Mouse (Mus musculus): ENCODE data around the gene Wdr62. TPM values are rescaled to one million over a fixed set of nuclear protein-coding genes. Genes with fewer than 3 reads are reported as not detected.
A peak's percentile ranks its signal among the peaks of the same experiment; 100 is the strongest.

Gene Wdr62
- total and polyA plus RNA-seq, 2 experiments from 2014 or later: 4.0 to 7.0 TPM

- Histone ChIP-seq H3K27me3 (ENCODE audit: insufficient read depth, low read length) (no peaks in the 10 kb centered on the region), H3K4me3 (ENCODE audit: low read length) (peak overlapping the region; percentile 66), H3K9ac (replicated peaks; ENCODE audit: low read length) (peak overlapping the region; percentile 64), H3K27ac (peak overlapping the region; percentile 94), H3K4me2 (ENCODE audit: low read depth, low read length) (peak overlapping the region; percentile 72), H3K4me1 (ENCODE audit: insufficient read depth, low read length) (peaks cover 7% of the 10 kb centered on the region; the same call in 1 of the 2 replicates), H3K9me3 (ENCODE audit: low read length) (no peaks in the 10 kb centered on the region), H3K36me3 (ENCODE audit: insufficient read depth, low read length) (peaks cover 20% of the 10 kb centered on the region)
- DNase-seq (ENCODE audit: low spot score) (no peak), ATAC-seq (no peak; the same call in 1 of the 2 replicates)
- 1% methylated on average over 16 of the region's 16 CpGs for WGBS
- TF ChIP-seq CTCF (IDR thresholded peaks at IDR 0.05; ENCODE audit: low read depth): no peak
These were observed 48.9 kb downstream of the Wdr62 start for GRCm38 (mm10) chr7:30231328-30231668.

GRCm38 (mm10) chr7:30224206-30224605 is 56.0 kb downstream of the Wdr62 start:
- no peaks in the 10 kb centered on the region for H3K9me3 ChIP-seq (ENCODE audit: low read length)
- TF ChIP-seq CTCF (IDR thresholded peaks at IDR 0.05; ENCODE audit: low read depth): no peak
- no peak for DNase-seq (ENCODE audit: low spot score)
- H3K4me1 ChIP-seq (ENCODE audit: insufficient read depth, low read length): no peaks in the 10 kb centered on the region
- no peak overlapping the region for H3K4me3 ChIP-seq (ENCODE audit: low read length)
- H3K4me2 ChIP-seq (ENCODE audit: low read depth, low read length): no peak overlapping the region
- H3K27ac ChIP-seq: no peak overlapping the region
- H3K27me3 ChIP-seq (ENCODE audit: insufficient read depth, low read length): no peaks in the 10 kb centered on the region
- 91% methylated on average over 12 of the region's 12 CpGs for WGBS
- H3K9ac ChIP-seq (replicated peaks; ENCODE audit: low read length): no peak overlapping the region
- H3K36me3 ChIP-seq (ENCODE audit: insufficient read depth, low read length): peaks cover 34% of the 10 kb centered on the region
- no peak for ATAC-seq

GRCm38 (mm10) chr7:30222205-30222604 is 58.0 kb downstream of the Wdr62 start:
- ATAC-seq (no peak), DNase-seq (ENCODE audit: low spot score) (no peak)
- TF ChIP-seq CTCF (IDR thresholded peaks at IDR 0.05; ENCODE audit: low read depth): no peak
- no peak overlapping the region for H3K4me3 ChIP-seq (ENCODE audit: low read length)
- H3K4me2 ChIP-seq (ENCODE audit: low read depth, low read length): no peak overlapping the region
- H3K27ac ChIP-seq: no peak overlapping the region
- no peaks in the 10 kb centered on the region for H3K9me3 ChIP-seq (ENCODE audit: low read length)
- H3K9ac ChIP-seq (replicated peaks; ENCODE audit: low read length): no peak overlapping the region
- H3K27me3 ChIP-seq (ENCODE audit: insufficient read depth, low read length): no peaks in the 10 kb centered on the region
- WGBS: 95% methylated on average over 5 of the region's 5 CpGs
- peaks cover 26% of the 10 kb centered on the region for H3K36me3 ChIP-seq (ENCODE audit: insufficient read depth, low read length)
- no peaks in the 10 kb centered on the region for H3K4me1 ChIP-seq (ENCODE audit: insufficient read depth, low read length)

- Histone ChIP-seq H3K9ac (replicated peaks; ENCODE audit: low read length) (no peak overlapping the region), H3K9me3 (ENCODE audit: low read length) (no peaks in the 10 kb centered on the region), H3K36me3 (ENCODE audit: insufficient read depth, low read length) (peaks cover 19% of the 10 kb centered on the region), H3K27me3 (ENCODE audit: insufficient read depth, low read length) (no peaks in the 10 kb centered on the region), H3K4me1 (ENCODE audit: insufficient read depth, low read length) (no peaks in the 10 kb centered on the region), H3K27ac (no peak overlapping the region), H3K4me2 (ENCODE audit: low read depth, low read length) (no peak overlapping the region), H3K4me3 (ENCODE audit: low read length) (no peak overlapping the region)
- ATAC-seq (no peak), DNase-seq (ENCODE audit: low spot score) (no peak)
- no peak for TF ChIP-seq CTCF (IDR thresholded peaks at IDR 0.05; ENCODE audit: low read depth)
- WGBS: 84% methylated on average over 3 of the region's 3 CpGs
These were observed 58.8 kb downstream of the Wdr62 start for GRCm38 (mm10) chr7:30221433-30221832.

GRCm38 (mm10) chr7:30220008-30220356 is 60.2 kb downstream of the Wdr62 start:
- peak overlapping the region; percentile 49; the same call in 1 of the 2 replicates for H3K27ac ChIP-seq
- H3K4me3 ChIP-seq (ENCODE audit: low read length): peak overlapping the region; percentile 43
- no peak for TF ChIP-seq CTCF (IDR thresholded peaks at IDR 0.05; ENCODE audit: low read depth)
- H3K9ac ChIP-seq (replicated peaks; ENCODE audit: low read length): peak overlapping the region; percentile 50
- DNase-seq (ENCODE audit: low spot score) (no peak), ATAC-seq (no peak)
- H3K27me3 ChIP-seq (ENCODE audit: insufficient read depth, low read length): no peaks in the 10 kb centered on the region
- H3K9me3 ChIP-seq (ENCODE audit: low read length): no peaks in the 10 kb centered on the region
- H3K36me3 ChIP-seq (ENCODE audit: insufficient read depth, low read length): peaks cover 10% of the 10 kb centered on the region
- H3K4me2 ChIP-seq (ENCODE audit: low read depth, low read length): peak overlapping the region; percentile 98
- H3K4me1 ChIP-seq (ENCODE audit: insufficient read depth, low read length): no peaks in the 10 kb centered on the region
- 22% methylated on average over 11 of the region's 11 CpGs for WGBS

GRCm38 (mm10) chr7:30219293-30220007 is 60.8 kb downstream of the Wdr62 start:
- ATAC-seq (peak; percentile 59), DNase-seq (ENCODE audit: low spot score) (peak; percentile 83)
- Histone ChIP-seq H3K9me3 (ENCODE audit: low read length) (no peaks in the 10 kb centered on the region), H3K4me1 (ENCODE audit: insufficient read depth, low read length) (no peaks in the 10 kb centered on the region), H3K36me3 (ENCODE audit: insufficient read depth, low read length) (peaks cover 9% of the 10 kb centered on the region), H3K27ac (peak overlapping the region; percentile 49; the same call in 1 of the 2 replicates), H3K27me3 (ENCODE audit: insufficient read depth, low read length) (no peaks in the 10 kb centered on the region), H3K9ac (replicated peaks; ENCODE audit: low read length) (peak overlapping the region; percentile 50), H3K4me3 (ENCODE audit: low read length) (peak overlapping the region; percentile 43), H3K4me2 (ENCODE audit: low read depth, low read length) (peak overlapping the region; percentile 98)
- no peak for TF ChIP-seq CTCF (IDR thresholded peaks at IDR 0.05; ENCODE audit: low read depth)
- 4% methylated on average over 16 of the region's 16 CpGs for WGBS

DNA sequence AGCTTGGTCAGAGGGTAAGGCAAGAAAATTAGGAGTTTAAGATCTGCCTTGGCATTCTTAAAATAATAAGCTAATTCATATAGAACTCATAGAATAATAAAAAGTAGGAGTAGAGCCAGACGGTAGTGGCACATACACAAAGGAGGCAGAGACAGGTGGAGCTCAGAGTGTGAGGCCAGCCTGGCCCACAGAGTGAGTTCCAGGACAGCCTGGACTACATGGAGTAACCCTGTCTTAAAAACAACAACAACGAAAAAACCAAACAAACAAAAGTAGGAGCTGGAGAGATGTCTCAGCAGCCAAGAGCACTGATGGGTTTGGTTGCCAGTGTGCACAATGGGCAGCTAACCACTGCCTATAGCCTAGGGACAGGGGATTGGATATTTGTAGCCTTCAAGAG is 62.9 kb downstream of the Wdr62 start:
- Histone ChIP-seq H3K4me3 (ENCODE audit: low read length) (no peak overlapping the region), H3K9me3 (ENCODE audit: low read length) (no peaks in the 10 kb centered on the region), H3K9ac (replicated peaks; ENCODE audit: low read length) (no peak overlapping the region), H3K27me3 (ENCODE audit: insufficient read depth, low read length) (no peaks in the 10 kb centered on the region), H3K4me1 (ENCODE audit: insufficient read depth, low read length) (no peaks in the 10 kb centered on the region), H3K36me3 (ENCODE audit: insufficient read depth, low read length) (no peaks in the 10 kb centered on the region), H3K4me2 (ENCODE audit: low read depth, low read length) (no peak overlapping the region), H3K27ac (no peak overlapping the region)
- ATAC-seq (no peak), DNase-seq (ENCODE audit: low spot score) (no peak)
- TF ChIP-seq CTCF (IDR thresholded peaks at IDR 0.05; ENCODE audit: low read depth): no peak
- WGBS: 75% methylated on average over 2 of the region's 2 CpGs
